Mouse (Mus musculus) kidney, adult 2 months (tissue): ENCODE measurements around the gene Plekha5.

Experiments
- CTCF ChIP-seq: fragments of 200-500 bp; conservative IDR thresholded peaks from 2 replicates; pipeline ENCODE4 v1.5.1; 2011; ENCODE audit warnings: low read depth, mild to moderate bottlenecking, control low read depth, low read length, moderate library complexity, mixed read lengths; ENCODE audit not compliant: insufficient read depth, insufficient read length
- POLR2A ChIP-seq: fragments of 200-500 bp; IDR thresholded peaks from one replicate; pipeline ENCODE4 v1.6.1; 2011; ENCODE audit warnings: low read depth, low read length, control low read depth

DNA sequence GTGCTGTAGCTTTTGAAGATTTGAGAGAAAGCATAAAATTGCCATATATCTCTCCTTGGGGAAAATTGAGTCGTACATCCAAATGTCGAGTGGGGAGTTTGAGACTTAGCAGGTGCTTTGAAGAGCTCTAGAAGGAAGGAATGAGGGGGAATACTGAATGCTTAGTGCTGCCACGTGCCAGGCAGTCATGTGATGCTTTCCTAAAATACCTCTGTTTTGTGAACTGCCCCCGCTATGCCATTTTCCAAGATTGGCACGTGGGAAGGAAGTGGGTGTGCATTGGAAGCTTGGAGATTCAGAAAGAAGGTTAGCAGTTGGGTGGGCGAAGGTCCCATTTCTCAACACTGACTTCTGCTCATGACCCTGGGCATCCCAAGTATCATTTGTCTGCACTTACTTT is 68.2 kb downstream of the Plekha5 start:
- no peak for TF ChIP-seq POLR2A
- no peak for TF ChIP-seq CTCF
